Mouse (Mus musculus): ENCODE data around the gene Idh1.

DNA sequence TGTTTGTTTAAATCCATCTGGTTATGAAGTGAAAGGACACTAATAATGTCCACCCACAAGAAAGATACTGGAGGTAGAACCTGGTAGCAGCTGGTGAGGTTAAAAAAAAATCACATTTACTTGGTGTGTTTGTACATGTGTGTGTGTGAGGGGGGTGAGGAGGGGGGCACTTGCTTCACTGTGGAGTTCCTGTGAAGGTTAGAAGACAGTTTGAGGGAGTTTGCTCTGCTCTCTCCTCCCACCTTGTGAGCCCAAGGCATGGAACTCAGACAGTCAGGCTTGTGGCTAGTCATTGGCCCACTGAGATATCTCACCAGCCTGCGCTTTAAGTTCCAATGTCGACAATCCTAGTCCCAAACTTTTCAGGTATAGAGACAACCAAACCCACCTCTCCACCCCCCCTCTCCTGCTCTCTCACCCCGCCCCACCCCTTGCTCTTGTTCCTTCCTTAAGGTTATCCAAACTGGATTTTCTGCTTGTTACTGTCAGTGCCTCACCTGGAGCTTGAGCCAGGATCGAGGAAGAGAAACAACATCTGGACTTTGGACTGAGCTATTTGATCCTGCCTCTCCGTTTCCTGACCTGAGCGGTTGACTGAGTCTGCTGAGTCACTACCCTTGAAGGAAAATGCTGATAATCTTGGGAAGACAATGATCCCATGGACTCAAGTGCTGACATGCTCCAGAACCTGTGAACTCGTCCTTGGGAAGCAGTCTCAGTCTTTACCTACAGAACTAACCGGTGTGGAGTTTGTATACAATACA, 68.0 kb downstream of the Idh1 start:
- TF ChIP-seq CTCF (IDR thresholded peaks at IDR 0.05; ENCODE audit: low read depth) = no peak
- no peak for TF ChIP-seq EP300 (IDR thresholded peaks at IDR 0.05; ENCODE audit: low read depth)

Measured in liver, postnatal 0 days (tissue).